Mouse (Mus musculus) thymus, postnatal 36 days (tissue): ENCODE measurements around the gene Tspyl4.

Experiments
- DNase-seq, 2 experiments: peaks; one replicate each; pipeline ENCODE4 v3.0.0; 2022; ENCODE audit warnings: mixed read lengths in 2 of 2

Gene Tspyl4

DNA sequence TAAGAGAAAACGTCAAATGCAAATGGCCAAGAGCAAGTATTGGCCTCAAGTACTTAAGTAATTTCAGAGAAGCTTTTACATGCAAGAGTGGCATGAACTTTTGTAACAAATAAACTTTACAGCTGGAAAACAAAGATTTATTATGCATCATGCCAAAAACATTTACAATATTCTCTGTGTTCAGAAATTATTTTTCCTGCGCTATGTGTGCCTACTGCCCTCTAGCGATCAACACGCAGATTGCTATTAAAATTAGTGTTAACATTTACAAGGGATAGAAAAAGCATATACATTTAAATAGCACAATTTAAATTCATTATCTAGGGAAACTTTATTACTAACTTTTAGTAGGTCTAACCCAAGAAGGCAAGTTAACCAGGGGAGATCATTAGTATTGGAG lies 29.5 kb downstream of the Tspyl4 start:
- DNase-seq = no peak

- no peak for DNase-seq
Observed at GRCm38 (mm10) chr10:34327144-34327543, 29.9 kb downstream of the Tspyl4 start.

- DNase-seq = no peak
Observed at GRCm38 (mm10) chr10:34328310-34328709, 31.1 kb downstream of the Tspyl4 start.

GRCm38 (mm10) chr10:34341014-34341413 lies 43.8 kb downstream of the Tspyl4 start:
- no peak for DNase-seq

- DNase-seq = no peak
Observed at GRCm38 (mm10) chr10:34341886-34342285, 44.6 kb downstream of the Tspyl4 start.
